Mouse (Mus musculus) gastrocnemius, postnatal 14 days (tissue): ENCODE data around the gene Cc2d2b. TPM values are rescaled to one million over a fixed set of nuclear protein-coding genes. Genes with fewer than 3 reads are reported as not detected.

ENCODE experiments used
- DNase-seq: peaks from one replicate; pipeline ENCODE4 v3.0.0; 2021; ENCODE audit warnings: mixed read lengths
- intact Hi-C: fragments of 180-260 bp; cut with DNase I; formaldehyde crosslinking; loops from one replicate; pipeline ENCODE4 v1.15.1; 2025; ENCODE audit warnings: low total_unique reads
- total RNA-seq, 2 experiments: library from RNA; stranded (reverse); gene quantifications; 2 replicates each; pipeline ENCODE4 v1.2.3; 2021

Cc2d2b gene
- total RNA-seq, 2 experiments from 2014 or later = not detected

- DNase-seq = no peak
- intact Hi-C loops = no loop called here
These were observed 78.2 kb downstream of the Cc2d2b start for GRCm38 (mm10) chr19:40826735-40827134.

- intact Hi-C loops = no loop called here
- no peak for DNase-seq
These were observed 81.6 kb downstream of the Cc2d2b start for GRCm38 (mm10) chr19:40830198-40830597.

GRCm38 (mm10) chr19:40830703-40831415, 82.3 kb downstream of the Cc2d2b start, which contains the start of gene Ccnj:
Ccnj (plus strand) TSS chr19:40831279.
- intact Hi-C loops = no loop called here
- DNase-seq = peak; percentile 90

- intact Hi-C loops = no loop called here
- peak; percentile 45 for DNase-seq
These were observed 83.1 kb downstream of the Cc2d2b start for GRCm38 (mm10) chr19:40831416-40832201.

GRCm38 (mm10) chr19:40832361-40832760, 83.8 kb downstream of the Cc2d2b start:
- intact Hi-C loops = no loop called here
- DNase-seq = no peak

- intact Hi-C loops = no loop called here
- no peak for DNase-seq
These were observed 85.9 kb downstream of the Cc2d2b start for GRCm38 (mm10) chr19:40834436-40834835.

GRCm38 (mm10) chr19:40838205-40838604, 89.7 kb downstream of the Cc2d2b start:
- intact Hi-C loops = no loop called here

DNA sequence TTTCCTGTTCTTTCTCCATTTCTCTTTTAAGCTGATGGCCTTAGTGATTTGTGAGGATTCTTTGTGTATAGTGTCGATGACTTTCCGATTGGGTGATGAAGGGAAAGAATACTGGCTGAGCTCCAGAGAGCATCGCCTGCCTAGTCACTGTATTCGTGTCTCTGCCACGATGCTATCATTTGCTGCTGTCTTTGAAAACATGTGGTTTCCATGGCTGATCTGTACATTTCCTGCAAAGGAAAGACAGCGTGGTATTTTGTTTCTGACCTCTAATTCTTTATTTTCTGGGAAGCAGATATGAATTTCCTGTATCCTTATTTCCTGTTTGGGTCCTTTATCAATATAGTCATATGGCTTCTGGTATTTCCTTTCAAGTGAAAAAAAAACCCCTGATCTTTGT, 91.8 kb downstream of the Cc2d2b start:
- intact Hi-C loops = no loop called here

More at GRCm38 (mm10) chr19:40838205-40838604, 89.7 kb downstream of the Cc2d2b start:
- DNase-seq = no peak

DNA sequence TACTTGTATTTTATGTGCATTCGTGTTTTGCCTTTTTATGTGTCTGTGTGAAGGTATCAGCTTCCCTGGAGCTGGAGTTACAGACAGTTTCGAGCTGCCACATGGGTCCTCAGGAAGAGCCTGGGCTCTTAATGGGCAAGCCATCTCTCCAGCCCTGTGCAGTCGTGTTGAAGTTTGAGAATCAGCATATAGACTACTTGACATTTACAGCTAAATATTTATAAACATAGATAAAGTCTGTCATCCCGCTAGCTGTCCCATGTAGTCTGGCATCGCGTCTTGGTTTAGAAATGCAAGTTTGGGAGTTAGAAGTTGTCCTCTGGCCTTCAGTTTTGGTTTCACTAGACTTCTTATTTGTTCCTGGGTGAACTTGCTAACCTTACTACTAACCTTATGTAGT, 92.5 kb downstream of the Cc2d2b start:
- intact Hi-C loops = no loop called here
- no peak for DNase-seq

More for the DNA sequence above, 91.8 kb downstream of the Cc2d2b start:
- DNase-seq = no peak

DNA sequence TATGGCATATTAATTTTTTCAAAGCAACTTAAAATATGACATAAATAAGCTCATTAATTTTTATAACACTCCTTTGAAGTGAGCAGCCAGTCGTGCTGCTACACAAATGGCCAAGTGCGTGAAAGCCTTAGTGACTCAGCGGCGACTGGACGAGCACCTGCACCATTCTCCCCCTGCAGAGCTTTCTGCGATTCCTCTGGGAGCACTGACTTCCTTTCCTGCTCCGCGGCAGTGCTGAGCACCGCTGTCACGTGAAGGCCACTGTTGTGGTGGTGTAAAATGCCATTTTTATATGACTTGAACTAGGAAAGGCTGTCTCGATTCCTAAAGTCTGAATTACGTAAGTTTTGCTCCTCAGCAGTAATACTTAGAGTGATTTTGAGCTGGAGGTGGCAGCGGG, 93.0 kb downstream of the Cc2d2b start:
- intact Hi-C loops = no loop called here
- no peak for DNase-seq

- DNase-seq = no peak
- intact Hi-C loops = no loop called here
These were observed 96.2 kb downstream of the Cc2d2b start for GRCm38 (mm10) chr19:40844731-40845130.

DNA sequence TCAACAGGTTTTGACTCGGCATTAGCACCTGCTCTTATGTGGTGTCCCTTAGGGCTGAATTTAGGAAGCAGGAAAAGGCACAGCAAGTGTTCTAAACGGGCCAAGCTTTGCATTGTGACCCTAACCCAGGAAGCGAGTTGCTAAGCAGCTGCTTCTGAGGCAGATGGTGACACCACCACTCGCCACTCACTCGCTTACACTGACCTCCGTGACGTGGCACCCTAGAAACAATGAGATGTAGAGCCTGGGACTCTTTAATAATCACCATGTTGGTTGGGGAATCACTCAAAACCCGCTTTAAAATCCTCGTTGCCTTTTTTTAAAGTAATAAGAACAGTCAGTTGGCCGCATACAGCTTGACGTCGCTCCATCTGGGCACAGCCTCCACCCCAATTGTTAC, 100.8 kb downstream of the Cc2d2b start:
- intact Hi-C loops = no loop called here
- DNase-seq = no peak

DNA sequence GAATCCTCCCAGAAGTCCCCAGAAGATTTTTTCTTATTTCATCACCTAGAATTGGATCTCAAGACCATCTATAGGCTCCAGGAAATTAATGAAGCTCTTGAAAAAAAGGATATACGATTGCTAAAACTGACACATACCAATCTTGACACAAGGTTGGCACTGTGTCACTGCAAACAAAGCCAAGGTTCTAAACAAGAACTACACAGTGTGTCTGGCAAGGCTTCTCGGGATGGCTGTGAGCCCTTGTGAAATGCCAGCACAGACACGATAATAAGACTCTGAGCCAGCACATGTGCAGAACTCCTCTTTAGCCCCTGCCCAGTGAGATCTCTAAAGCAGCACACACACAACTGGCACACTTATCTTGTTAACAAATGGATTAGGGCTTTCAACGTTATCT, 111.0 kb downstream of the Cc2d2b start:
- no peak for DNase-seq
- intact Hi-C loops = no loop called here

- intact Hi-C loops = no loop called here
- DNase-seq = no peak
These were observed 119.7 kb downstream of the Cc2d2b start for GRCm38 (mm10) chr19:40868284-40868683.

DNA sequence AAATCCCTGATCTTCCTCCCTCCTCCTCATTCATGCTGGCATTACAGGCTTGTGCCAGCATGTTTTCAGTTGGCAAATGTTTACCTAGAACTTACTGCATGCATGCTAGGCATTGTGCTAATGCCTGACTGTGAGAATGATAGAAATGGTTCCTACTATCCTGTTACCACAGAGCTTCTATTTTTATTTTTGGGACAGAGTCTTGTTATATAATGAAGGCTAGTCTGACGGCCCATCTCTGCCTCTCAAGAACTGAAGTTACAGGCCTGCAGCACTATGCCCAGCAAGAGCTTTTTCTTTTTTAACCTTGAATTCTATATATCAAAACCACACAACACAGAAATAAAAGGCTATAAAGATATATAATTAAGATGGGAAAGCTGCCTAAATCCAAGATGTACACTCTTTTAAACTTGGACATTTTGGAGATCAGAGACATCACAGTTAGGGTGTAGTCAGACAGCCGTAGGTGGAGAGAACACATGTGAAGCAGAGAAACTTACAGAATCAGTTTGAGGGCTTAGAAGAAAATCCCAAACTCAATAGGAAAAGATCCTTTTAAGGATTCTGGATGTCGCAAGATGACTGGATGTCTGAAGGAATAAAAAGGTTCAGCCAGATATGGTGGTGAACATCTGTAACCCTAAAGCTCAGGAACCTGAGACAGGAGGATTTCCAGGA, 121.0 kb downstream of the Cc2d2b start:
- intact Hi-C loops = no loop called here

GRCm38 (mm10) chr19:40872955-40873665, 124.6 kb downstream of the Cc2d2b start:
- intact Hi-C loops = no loop called here

More for the DNA sequence above, 121.0 kb downstream of the Cc2d2b start:
- DNase-seq = no peak

More at GRCm38 (mm10) chr19:40872955-40873665, 124.6 kb downstream of the Cc2d2b start:
- peak; percentile 90 for DNase-seq
